Mouse (Mus musculus) E14TG2a.4 (cell line): ENCODE measurements around the gene Cyp24a1.

Experiments used
- CTCF ChIP-seq: conservative IDR thresholded peaks from 2 replicates; pipeline ENCODE4 v1.5.1; 2014; ENCODE audit warnings: low read length
- POU5F1 ChIP-seq: IDR thresholded peaks from 2 replicates; pipeline ENCODE4 v1.6.1; 2014; ENCODE audit warnings: low read length, borderline replicate concordance

- TF ChIP-seq CTCF, result no peak
- TF ChIP-seq POU5F1, result no peak
Measured at GRCm38 (mm10) chr2:170545745-170546144, 48.8 kb upstream of the Cyp24a1 start.
